Mouse (Mus musculus): ENCODE results near the gene Ptpn4.

GRCm38 (mm10) chr1:119713017-119713416 lies 124.4 kb downstream of the Ptpn4 start:
- TF ChIP-seq CTCF (IDR thresholded peaks at IDR 0.05; ENCODE audit: control insufficient read depth, insufficient read depth, insufficient replicate concordance, low read depth, low read length) (no peak), POLR2A (IDR thresholded peaks at IDR 0.05; ENCODE audit: control insufficient read depth, low read depth, low read length) (no peak)
